In genomic region chr6:99281433-99281832, GRCm38 (mm10) we compare ENCODE assay signal across 35 mouse cellular contexts.
"Had no signal": no experiment of that assay in that cellular context is flagged by ENCODE, and none has a peak within 500 bp of the region (broad histone marks: within the 10 kb centered on the region; RNA-seq: fewer than 3 reads in every experiment).

No protein-coding gene starts in this region.

- H3K4me3 ChIP-seq: heart, embryonic 10.5 days; heart, embryonic 12.5 days; heart, embryonic 13.5 days; heart, embryonic 15.5 days; hindbrain, embryonic 10.5 days; hindbrain, embryonic 12.5 days; hindbrain, embryonic 13.5 days; hindbrain, embryonic 15.5 days; intestine, embryonic 15.5 days; kidney, embryonic 15.5 days; layer of hippocampus, adult 2 months; left cerebral cortex, adult 2 months had no signal

- ATAC-seq: hindbrain, embryonic 16.5 days; hindbrain, postnatal 0 days; intestine, embryonic 15.5 days; intestine, embryonic 16.5 days; intestine, postnatal 0 days had no signal

- DNase-seq: heart, postnatal 10 days; heart, postnatal 14 days; heart, postnatal 36 days; heart, postnatal 4 days; kidney, adult 11 months; kidney, adult 18-20 months; kidney, adult 2 months; kidney, adult 8-10 months; kidney, adult 9 months; kidney, postnatal 10 days; kidney, postnatal 14 days; kidney, postnatal 25 days; kidney, postnatal 36 days; kidney, postnatal 4 days; layer of hippocampus, adult 9-11 months; layer of hippocampus, postnatal 36 days had no signal

- H3K4me2 ChIP-seq: heart, embryonic 11.5 days; heart, embryonic 12.5 days; heart, embryonic 13.5 days; heart, embryonic 15.5 days; hindbrain, embryonic 12.5 days; hindbrain, embryonic 13.5 days; hindbrain, embryonic 14.5 days; hindbrain, embryonic 15.5 days; intestine, embryonic 15.5 days; kidney, embryonic 15.5 days had no signal

- H3K36me3 ChIP-seq: heart, embryonic 10.5 days; heart, embryonic 12.5 days; heart, embryonic 13.5 days; heart, embryonic 15.5 days; hindbrain, embryonic 10.5 days; hindbrain, embryonic 12.5 days; hindbrain, embryonic 13.5 days; hindbrain, embryonic 15.5 days; intestine, embryonic 15.5 days; kidney, embryonic 15.5 days had no signal

- H3K27me3 ChIP-seq: heart, embryonic 12.5 days; heart, embryonic 13.5 days; heart, embryonic 15.5 days; hindbrain, embryonic 12.5 days; hindbrain, embryonic 15.5 days; intestine, embryonic 15.5 days; kidney, embryonic 15.5 days had no signal

- H3K27ac ChIP-seq: heart, embryonic 10.5 days; heart, embryonic 13.5 days; heart, embryonic 15.5 days; hindbrain, embryonic 12.5 days; hindbrain, embryonic 13.5 days; hindbrain, embryonic 14.5 days; hindbrain, embryonic 15.5 days; hindbrain, postnatal 0 days; intestine, embryonic 15.5 days; kidney, embryonic 15.5 days; kidney, postnatal 0 days; layer of hippocampus, adult 2 months; left cerebral cortex, adult 2 months had no signal

- H3K9ac ChIP-seq: heart, embryonic 12.5 days; heart, embryonic 13.5 days; heart, embryonic 15.5 days; hindbrain, embryonic 12.5 days; hindbrain, embryonic 13.5 days; hindbrain, embryonic 14.5 days; hindbrain, embryonic 15.5 days; intestine, embryonic 15.5 days; kidney, embryonic 15.5 days had no signal

- H3K9me3 ChIP-seq: heart, embryonic 10.5 days; heart, embryonic 12.5 days; heart, embryonic 13.5 days; heart, embryonic 15.5 days; hindbrain, embryonic 10.5 days; hindbrain, embryonic 12.5 days; hindbrain, embryonic 13.5 days; hindbrain, embryonic 15.5 days; intestine, embryonic 15.5 days; kidney, embryonic 15.5 days had no signal

- H3K4me1 ChIP-seq: heart, embryonic 15.5 days; intestine, embryonic 15.5 days had no signal
